Mouse (Mus musculus) granulocyte monocyte progenitor cell, adult 5-6 weeks (primary cell): ENCODE results near the gene Slc34a3. TPM values are rescaled to one million over a fixed set of nuclear protein-coding genes. Genes with fewer than 3 reads are reported as not detected.

ENCODE experiments used
- ATAC-seq: replicated peaks from 2 replicates; pipeline ENCODE4 v1.8.0; 2016; ENCODE audit warnings: mild to moderate bottlenecking, moderate TSS enrichment, inconsistent platforms; ENCODE audit not compliant: poor library complexity, severe bottlenecking
- total RNA-seq, 2 experiments: library from RNA; stranded (forward) in 1 of 2; stranded (reverse) in 1 of 2; fragments of 200-712, 200-1000 nt in 1 of 2; fragments of >200 nt in 1 of 2; fragmentation: Nextera tagmentation in 1 of 2; gene quantifications; 2 replicates each; pipeline ENCODE4 v1.2.3; 2014 to 2017

The Slc34a3 gene
- total RNA-seq, 2 experiments from 2014 or later = not detected

DNA sequence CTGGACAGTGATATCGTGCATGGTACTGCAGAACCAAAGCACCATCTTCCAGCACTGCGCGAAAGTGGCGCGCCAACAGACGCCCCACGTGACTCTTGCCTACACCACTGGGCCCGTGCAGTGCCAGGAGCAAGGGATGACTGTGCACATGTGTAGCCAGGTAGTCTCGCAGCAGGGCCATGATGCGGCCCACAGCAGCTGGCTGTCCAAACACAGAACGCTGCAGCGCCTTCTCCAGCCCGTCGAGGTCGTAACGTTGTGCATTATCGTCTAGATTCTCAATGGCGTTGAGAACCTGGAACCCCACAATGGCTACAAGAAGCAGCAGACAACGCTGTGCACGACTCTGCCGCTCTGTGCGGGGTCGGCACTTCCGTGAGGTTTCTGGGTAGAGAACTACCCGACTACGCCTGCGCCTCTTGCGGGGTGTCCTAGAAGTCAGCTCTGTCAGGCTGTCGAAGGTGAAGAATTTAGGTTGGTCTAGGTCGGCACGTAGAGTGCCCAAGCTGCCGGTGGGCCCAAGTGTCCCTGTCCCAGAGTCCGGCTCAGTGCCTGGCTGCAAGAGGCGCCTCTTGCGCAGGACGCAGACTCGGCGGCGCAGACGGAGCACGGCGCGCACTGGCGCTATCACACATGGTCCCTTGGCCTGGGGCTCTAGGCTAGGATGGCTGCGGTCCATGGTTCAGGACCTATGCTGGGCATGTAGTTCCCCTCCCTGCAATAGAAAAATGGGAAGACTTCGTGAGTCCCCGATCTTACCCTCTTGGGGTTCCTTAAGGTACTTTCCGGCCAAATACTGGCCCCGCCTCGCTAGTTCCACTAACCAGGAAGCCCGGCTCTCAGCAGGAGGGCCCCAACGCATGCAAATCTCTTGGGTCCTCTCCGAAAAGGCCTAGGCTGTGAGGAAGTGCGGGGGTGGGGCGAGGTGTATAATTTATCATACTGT is 38.7 kb downstream of the Slc34a3 start:
- peak; percentile 17 for ATAC-seq

GRCm38 (mm10) chr2:25194486-25195171 is 39.5 kb downstream of the Slc34a3 start:
- peak; percentile 29 for ATAC-seq

DNA sequence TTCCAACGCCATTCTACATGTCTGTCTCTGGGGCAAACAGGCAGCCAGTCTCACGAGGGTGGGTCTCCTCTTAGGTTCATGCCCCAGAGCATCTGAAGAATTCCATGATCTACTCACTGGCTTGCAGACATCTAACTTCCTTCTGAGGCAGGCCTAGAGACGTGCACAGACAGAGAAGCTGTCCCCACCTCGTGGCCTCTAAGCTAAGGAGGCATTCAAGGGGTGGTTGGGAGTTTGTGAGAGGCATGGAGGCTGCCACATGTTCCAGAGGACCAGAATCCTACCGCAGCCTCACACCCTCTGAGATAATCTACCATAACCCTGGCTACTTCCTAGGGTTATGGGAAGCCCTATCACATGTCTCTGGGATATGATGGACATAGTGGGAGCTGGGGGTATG is 40.2 kb downstream of the Slc34a3 start:
- no peak for ATAC-seq

DNA sequence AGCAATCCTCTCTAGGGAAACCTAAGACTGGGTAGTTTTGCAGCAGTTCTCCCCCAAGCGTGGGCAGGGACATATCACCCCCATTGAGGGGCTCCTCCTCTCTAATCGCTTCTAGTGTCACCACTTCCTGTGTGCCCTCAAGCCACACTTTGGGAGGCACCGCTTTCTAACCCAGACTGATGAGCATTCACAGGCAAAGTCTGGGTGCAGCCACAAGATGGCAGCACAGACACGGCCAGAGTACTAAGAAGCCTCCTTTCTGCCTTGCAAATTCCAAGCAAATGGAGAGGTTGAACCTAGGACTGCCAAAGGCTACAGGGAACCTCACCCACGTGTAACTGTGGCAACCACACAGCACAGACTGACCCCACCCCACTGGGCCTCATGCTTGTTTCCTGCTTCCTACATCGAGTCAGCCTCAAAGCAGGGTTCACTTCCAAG is 40.8 kb downstream of the Slc34a3 start:
- ATAC-seq = peak; percentile 56

DNA sequence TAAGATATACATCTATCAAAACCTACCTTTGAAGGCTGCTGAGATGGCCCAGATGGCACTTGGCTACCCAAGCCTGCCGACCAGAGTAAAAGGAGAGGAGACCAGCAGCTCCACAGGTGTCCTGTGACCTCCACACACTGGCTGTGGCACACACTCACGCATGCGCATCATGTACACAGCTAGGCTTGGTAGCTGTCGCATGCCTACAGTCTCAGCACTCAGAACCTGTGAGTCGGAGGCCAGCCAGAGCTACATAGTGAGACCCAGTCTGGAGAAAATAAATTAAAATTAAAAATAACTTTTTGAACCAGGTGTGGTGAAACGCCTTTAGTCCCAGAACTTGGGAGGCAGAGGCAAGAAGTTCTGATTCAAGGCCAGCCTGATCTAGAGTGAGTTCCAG is 46.3 kb downstream of the Slc34a3 start:
- ATAC-seq = no peak

DNA sequence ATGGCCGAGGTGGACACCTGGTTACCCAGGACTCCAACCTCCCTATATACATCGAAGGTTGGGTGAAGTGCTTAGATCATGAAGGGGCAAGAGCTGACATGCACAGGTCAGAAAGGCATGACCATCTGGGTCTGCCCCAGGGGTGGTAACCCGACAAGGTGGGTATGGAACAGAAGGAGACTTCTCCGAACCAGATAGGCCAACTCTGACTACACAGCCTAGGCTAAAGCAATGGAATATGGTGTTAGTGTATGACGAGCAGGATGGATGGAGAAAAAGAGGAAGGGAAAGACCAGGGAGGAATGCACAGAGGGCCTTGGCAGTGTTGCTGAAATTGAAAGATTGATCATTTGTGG is 47.6 kb downstream of the Slc34a3 start:
- ATAC-seq = 0 out of 2 replicates have a peak, but pooled peaks have one; percentile 21

GRCm38 (mm10) chr2:25185625-25186574 is 48.3 kb downstream of the Slc34a3 start:
- peak; percentile 42 for ATAC-seq

DNA sequence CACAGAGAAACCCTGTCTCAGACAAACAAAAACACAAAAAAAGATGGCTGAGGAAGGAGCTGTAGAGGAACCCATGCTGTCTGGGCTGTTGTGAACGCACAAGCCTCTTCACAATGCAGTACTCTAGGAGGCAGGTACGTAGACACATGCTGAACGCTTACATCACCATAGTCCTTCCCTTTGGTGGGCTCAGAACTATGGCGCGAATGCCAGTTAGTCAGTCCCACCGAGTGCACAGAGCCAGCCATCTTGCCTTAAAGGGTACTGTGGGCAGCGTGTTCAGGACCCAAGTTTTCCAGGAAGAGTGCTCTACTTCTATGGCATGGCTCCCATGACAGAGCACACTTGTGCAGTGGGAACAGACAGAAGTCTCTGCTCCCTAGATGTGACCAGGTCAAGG is 49.7 kb downstream of the Slc34a3 start:
- no peak for ATAC-seq

DNA sequence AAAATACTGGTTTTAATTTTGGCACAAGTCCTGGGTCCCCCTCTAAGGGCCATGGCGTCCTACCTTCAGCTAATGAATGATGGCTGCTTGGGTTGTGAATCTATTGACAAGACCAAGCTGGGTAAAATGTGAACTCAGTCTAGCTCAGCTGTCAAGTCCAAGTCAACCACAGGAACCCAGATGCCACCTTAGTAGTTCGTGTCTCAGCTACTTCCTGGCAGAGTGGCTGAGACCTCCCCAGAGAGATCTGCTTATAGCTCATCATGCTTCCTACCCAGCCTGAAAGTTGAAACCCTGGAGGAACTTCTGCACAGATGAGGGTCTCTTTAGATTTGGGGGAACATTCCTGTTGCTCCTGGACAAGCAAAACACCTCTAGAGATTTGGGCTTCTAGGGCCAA is 50.8 kb downstream of the Slc34a3 start:
- ATAC-seq = no peak

GRCm38 (mm10) chr2:25182664-25183063 is 51.5 kb downstream of the Slc34a3 start:
- no peak for ATAC-seq

DNA sequence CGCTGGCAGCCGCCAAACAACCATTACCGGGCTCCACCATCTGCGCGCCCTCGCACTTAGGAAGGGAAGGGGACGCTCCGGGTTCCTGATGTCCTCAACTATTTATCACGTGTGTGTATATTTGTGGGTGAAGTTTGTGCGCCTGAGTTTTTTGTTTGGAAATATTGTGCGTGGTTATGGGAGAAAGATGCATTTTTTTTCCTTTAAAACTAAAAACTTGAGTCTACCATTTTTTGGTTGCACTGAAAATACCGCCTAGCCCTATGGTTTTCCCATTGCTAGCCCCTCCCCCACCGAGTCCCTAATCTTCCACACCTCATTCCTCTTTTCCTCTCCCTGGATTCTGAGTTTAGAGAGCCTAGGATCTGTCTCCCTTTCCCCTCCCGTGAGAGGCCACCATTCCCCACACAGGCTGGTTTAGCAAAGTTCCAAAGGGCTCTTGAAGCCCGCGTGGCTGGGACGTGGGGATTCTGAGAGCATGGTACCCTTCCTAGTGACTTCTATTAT is 52.2 kb downstream of the Slc34a3 start:
- ATAC-seq = no peak

DNA sequence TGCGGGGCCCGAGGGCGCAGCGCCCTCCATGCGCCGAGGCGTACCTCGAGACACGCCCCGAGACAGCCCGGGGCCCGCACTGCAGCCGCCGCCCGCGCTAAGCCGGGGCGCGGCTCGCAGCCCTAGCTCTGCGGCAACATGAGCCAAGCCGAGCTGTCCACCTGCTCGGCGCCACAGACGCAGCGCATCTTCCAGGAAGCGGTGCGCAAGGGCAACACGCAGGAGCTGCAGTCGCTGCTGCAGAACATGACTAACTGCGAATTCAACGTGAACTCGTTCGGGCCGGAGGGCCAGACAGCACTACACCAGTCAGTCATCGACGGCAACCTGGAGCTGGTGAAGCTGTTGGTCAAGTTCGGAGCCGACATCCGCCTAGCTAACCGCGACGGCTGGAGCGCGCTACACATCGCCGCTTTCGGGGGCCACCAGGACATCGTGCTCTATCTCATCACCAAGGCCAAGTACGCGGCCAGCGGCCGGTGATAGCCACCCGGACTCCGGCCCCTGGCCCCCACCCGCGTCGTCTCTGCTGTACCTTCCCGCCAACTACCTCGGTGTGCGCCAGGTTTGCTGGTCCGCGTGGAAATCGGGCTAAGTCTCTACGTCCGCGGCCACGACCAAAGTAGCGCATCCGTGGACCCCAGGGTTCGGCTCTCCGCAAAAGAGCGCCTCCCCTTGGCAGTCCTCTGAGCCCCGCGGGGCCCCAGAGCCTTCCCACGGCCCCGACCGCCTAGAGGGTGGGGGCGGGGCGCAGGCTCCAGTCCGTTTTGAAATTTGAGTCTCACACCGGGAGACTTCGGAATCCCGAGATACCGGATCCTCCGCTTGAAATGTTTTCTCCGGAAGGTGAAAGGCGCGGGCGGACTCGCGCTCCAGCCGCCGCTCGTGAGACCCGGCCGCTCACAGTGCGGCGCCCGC is 52.9 kb downstream of the Slc34a3 start:
- peak; percentile 19 for ATAC-seq

DNA sequence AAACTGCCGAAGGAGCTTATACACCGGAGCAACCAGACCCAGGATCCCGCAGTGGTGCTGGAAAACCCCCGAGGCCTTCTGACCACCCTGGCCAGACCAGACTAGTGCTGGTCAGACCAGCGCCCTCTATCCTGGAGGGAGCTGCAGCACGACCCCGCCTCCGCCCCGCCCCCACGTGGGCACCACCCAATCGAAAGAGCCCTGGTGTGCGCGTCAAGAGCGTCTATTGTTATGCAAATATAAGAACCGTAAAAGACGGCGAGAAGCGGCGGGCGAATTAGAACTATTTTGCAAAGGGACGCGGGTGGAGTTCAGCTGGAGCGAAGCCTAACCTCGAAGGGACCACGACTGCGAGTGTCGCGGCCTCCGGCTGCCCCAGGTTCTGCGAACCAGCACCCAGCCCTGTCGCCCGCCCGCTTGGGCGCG is 53.7 kb downstream of the Slc34a3 start, which contains the start of gene Nrarp:
Nrarp (plus strand) TSS at position 281 of the 426 bp plus-strand sequence.
- ATAC-seq = peak; percentile 87

- no peak for ATAC-seq
Observed at GRCm38 (mm10) chr2:25179566-25180217, 54.5 kb downstream of the Slc34a3 start.
